Mouse (Mus musculus): ENCODE measurements around the gene Rc3h2.

GRCm38 (mm10) chr2:37421903-37422302 is 800 bp downstream of the Rc3h2 start:
- TF ChIP-seq ZNF384 (IDR thresholded peaks at IDR 0.05; ENCODE audit: low read depth, low read length), result no peak
- no peak for TF ChIP-seq ZC3H11A (IDR thresholded peaks at IDR 0.05; ENCODE audit: borderline replicate concordance, low read depth, low read length)

All from ES-E14 (cell line).